Mouse (Mus musculus) adrenal gland (tissue): ENCODE results near the gene Tmbim6.
"Not testable (repeated sequence)": the region's sequence is repeated elsewhere in the genome, so short reads cannot be mapped to it uniquely, and the experiment has no call there.

Experiments
- intact Hi-C: fragments of 180-260 bp; cut with DNase I; formaldehyde crosslinking; loops from one replicate; pipeline ENCODE4 v1.15.1; 2025

Gene Tmbim6

GRCm38 (mm10) chr15:99446136-99446535 is 53.5 kb downstream of the Tmbim6 start:
- intact Hi-C loops = not testable (repeated sequence)

GRCm38 (mm10) chr15:99449131-99449750 is 56.6 kb downstream of the Tmbim6 start:
- intact Hi-C loops = no loop called here

- intact Hi-C loops = no loop called here
Measured at GRCm38 (mm10) chr15:99449751-99450280, 57.1 kb downstream of the Tmbim6 start.

GRCm38 (mm10) chr15:99453153-99453900 is 60.6 kb downstream of the Tmbim6 start:
- intact Hi-C loops = no loop called here

- intact Hi-C loops = no loop called here
Measured at GRCm38 (mm10) chr15:99454585-99455279, 62.0 kb downstream of the Tmbim6 start.

GRCm38 (mm10) chr15:99455415-99455814 is 62.7 kb downstream of the Tmbim6 start:
- intact Hi-C loops = no loop called here

- intact Hi-C loops = no loop called here
Measured at GRCm38 (mm10) chr15:99456338-99456962, 63.8 kb downstream of the Tmbim6 start.

GRCm38 (mm10) chr15:99456963-99457605 is 64.4 kb downstream of the Tmbim6 start:
- intact Hi-C loops = no loop called here

GRCm38 (mm10) chr15:99457606-99458401 is 65.1 kb downstream of the Tmbim6 start, which contains the start of gene Nckap5l:
TSS of gene Nckap5l (minus strand) at chr15:99457748.
- intact Hi-C loops = no loop called here
